Mouse (Mus musculus): Measurements from ENCODE around the gene Fbxo9. TPM values are rescaled to one million over a fixed set of nuclear protein-coding genes. Genes with fewer than 3 reads are reported as not detected.
"Not testable (repeated sequence)": the region's sequence is repeated elsewhere in the genome, so short reads cannot be mapped to it uniquely, and the experiment has no call there.

Gene Fbxo9
- polyA plus RNA-seq, 1 experiment: 20.3 TPM

DNA sequence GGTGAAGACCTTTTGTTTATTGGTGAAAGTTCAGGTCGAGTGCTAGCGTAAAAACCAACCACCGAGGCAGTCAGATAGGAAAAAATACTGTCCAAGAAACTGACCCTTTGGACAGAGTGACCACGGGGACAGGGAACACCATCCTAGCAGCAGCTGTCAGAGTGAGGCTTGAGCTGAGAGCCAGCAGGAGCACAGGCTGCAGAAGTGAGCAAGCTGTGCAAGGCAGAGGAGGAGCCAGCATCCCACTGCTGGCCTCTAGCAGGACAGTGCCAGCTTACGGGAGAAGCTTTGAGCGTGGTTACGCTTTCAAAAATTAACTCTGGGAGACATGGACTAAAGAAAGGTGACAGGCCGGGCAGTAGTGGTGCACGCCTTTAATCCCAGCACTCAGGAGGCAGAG is 21.1 kb downstream of the Fbxo9 start:
- Histone ChIP-seq H3K9me3 (ENCODE audit: control insufficient read depth, low read length) (no peaks in the 10 kb centered on the region), H3K4me1 (ENCODE audit: control insufficient read depth) (peaks cover 5% of the 10 kb centered on the region), H3K4me3 (replicated peaks) (no peak overlapping the region), H3K27me3 (ENCODE audit: control insufficient read depth) (no peaks in the 10 kb centered on the region), H3K36me3 (ENCODE audit: control insufficient read depth) (peaks cover 98% of the 10 kb centered on the region)
- no peak for TF ChIP-seq GATA1 (IDR thresholded peaks at IDR 0.05; ENCODE audit: low read length)
- TF ChIP-seq TAL1 (IDR thresholded peaks at IDR 0.05; ENCODE audit: low read length): no peak

GRCm38 (mm10) chr9:78085722-78086287 is 23.1 kb downstream of the Fbxo9 start:
- no peak overlapping the region for H3K4me3 ChIP-seq (replicated peaks)
- H3K27me3 ChIP-seq (ENCODE audit: control insufficient read depth): no peaks in the 10 kb centered on the region
- no peaks in the 10 kb centered on the region for H3K9me3 ChIP-seq (ENCODE audit: control insufficient read depth, low read length)
- peaks cover 96% of the 10 kb centered on the region for H3K36me3 ChIP-seq (ENCODE audit: control insufficient read depth)
- TF ChIP-seq TAL1 (IDR thresholded peaks at IDR 0.05; ENCODE audit: low read length) (no peak), GATA1 (IDR thresholded peaks at IDR 0.05; ENCODE audit: low read length) (no peak)
- H3K4me1 ChIP-seq (ENCODE audit: control insufficient read depth): peaks cover 4% of the 10 kb centered on the region

DNA sequence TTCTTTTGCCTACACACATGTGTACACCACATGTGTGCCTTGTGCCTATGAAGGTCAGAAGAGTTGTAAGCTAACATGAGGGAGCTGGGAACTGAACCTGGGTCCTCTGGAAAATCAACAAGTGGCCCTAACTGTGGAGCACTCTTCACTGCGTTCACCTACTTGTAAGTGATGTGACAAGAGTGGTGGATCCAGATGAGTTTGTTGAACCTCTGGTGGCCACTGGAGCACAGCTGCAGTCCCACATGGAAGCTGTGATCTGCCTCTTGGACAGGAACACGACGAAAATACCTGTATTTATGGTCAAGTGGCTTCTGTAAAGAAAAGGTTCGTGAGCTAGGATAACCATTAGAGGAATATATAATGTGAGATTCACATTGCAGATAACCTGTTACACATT is 24.5 kb downstream of the Fbxo9 start:
- peaks cover 96% of the 10 kb centered on the region for H3K36me3 ChIP-seq (ENCODE audit: control insufficient read depth)
- TF ChIP-seq TAL1 (IDR thresholded peaks at IDR 0.05; ENCODE audit: low read length) (no peak), GATA1 (IDR thresholded peaks at IDR 0.05; ENCODE audit: low read length) (no peak)

GRCm38 (mm10) chr9:78081835-78082234 is 27.0 kb downstream of the Fbxo9 start:
- H3K9me3 ChIP-seq (ENCODE audit: control insufficient read depth, low read length): no peaks in the 10 kb centered on the region
- H3K27me3 ChIP-seq (ENCODE audit: control insufficient read depth): no peaks in the 10 kb centered on the region
- peaks cover 80% of the 10 kb centered on the region for H3K36me3 ChIP-seq (ENCODE audit: control insufficient read depth)
- H3K4me1 ChIP-seq (ENCODE audit: control insufficient read depth): no peaks in the 10 kb centered on the region
- no peak overlapping the region for H3K4me3 ChIP-seq (replicated peaks)
- TF ChIP-seq GATA1 (IDR thresholded peaks at IDR 0.05; ENCODE audit: low read length) (no peak), TAL1 (IDR thresholded peaks at IDR 0.05; ENCODE audit: low read length) (no peak)

More for the DNA sequence above, 24.5 kb downstream of the Fbxo9 start:
- Histone ChIP-seq H3K4me1 (ENCODE audit: control insufficient read depth) (no peaks in the 10 kb centered on the region), H3K9me3 (ENCODE audit: control insufficient read depth, low read length) (no peaks in the 10 kb centered on the region), H3K27me3 (ENCODE audit: control insufficient read depth) (no peaks in the 10 kb centered on the region), H3K4me3 (replicated peaks) (no peak overlapping the region)

DNA sequence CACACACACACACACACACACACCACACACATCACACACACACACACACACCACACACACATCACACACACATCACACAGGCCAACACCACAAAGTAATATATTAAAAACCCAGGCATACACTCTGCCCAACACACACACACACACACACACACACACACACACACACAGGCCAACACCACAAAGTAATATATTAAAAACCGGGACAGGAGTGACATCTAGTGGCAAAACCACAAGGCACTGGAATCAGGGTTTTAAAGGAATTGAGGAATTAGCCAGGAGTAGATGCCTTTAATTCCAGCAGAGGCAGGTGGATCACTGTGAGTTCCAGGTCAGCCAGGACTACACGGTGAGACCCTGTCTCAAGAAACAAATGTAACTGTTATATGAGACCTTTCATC is 30.6 kb downstream of the Fbxo9 start:
- TF ChIP-seq GATA1 (IDR thresholded peaks at IDR 0.05; ENCODE audit: low read length): no peak
- TF ChIP-seq TAL1 (IDR thresholded peaks at IDR 0.05; ENCODE audit: low read length): no peak
- Histone ChIP-seq H3K9me3 (ENCODE audit: control insufficient read depth, low read length) (no peaks in the 10 kb centered on the region), H3K27me3 (ENCODE audit: control insufficient read depth) (no peaks in the 10 kb centered on the region), H3K4me1 (ENCODE audit: control insufficient read depth) (no peaks in the 10 kb centered on the region), H3K4me3 (replicated peaks) (no peak overlapping the region), H3K36me3 (ENCODE audit: control insufficient read depth) (peaks cover 44% of the 10 kb centered on the region)

DNA sequence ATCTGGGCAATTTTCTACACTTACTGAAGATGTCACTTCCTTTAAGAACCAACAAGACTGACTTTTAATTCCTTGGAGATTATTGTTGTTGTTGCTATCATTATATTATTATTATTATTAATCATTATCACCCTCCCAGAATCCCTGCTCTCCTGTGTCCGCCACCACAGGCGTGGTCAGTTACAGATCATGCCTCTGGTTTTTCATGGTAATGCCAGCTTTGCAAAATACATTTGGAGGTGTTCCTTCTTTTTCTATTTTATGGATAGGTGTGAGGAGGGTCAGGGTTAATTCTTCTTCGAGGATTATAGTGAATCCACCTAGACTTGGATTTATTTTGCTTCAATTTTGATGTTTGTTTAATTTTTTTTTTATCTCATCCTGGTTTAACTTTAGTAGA is 33.6 kb downstream of the Fbxo9 start:
- no peaks in the 10 kb centered on the region for H3K4me1 ChIP-seq (ENCODE audit: control insufficient read depth)

DNA sequence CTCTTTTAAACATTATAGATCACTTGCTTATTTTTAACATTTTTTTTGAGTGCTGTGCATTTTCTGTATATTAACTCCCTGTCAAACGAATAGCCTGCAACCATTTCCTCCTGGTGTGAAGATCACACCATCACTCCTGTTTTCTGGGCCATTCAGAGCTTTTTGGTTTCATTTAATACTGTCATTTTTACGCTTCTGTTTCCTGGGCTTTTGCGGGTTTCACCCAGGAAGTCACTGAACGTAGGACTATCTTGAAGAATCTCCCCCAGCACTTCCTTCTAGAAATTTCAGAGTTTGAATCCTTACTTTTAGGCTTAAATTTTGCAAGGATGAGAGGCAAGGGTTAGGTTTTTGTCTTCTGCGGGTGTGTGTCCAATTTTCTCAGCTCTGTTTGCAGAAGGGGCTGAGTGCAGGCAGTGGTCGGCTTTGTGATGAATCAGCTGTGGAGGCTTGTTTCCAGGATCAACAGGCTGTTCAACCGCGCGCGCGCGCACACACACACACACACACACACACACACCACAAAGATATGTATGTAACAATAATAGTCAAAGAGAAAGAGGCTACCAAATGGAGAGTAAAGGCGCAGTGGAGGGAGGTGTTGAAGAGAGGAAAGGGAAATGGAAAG is 35.0 kb downstream of the Fbxo9 start:
- Histone ChIP-seq H3K4me3 (replicated peaks) (no peak overlapping the region), H3K4me1 (ENCODE audit: control insufficient read depth) (no peaks in the 10 kb centered on the region), H3K36me3 (ENCODE audit: control insufficient read depth) (peaks cover 8% of the 10 kb centered on the region), H3K9me3 (ENCODE audit: control insufficient read depth, low read length) (no peaks in the 10 kb centered on the region), H3K27me3 (ENCODE audit: control insufficient read depth) (no peaks in the 10 kb centered on the region)
- no peak for TF ChIP-seq GATA1 (IDR thresholded peaks at IDR 0.05; ENCODE audit: low read length)
- TF ChIP-seq TAL1 (IDR thresholded peaks at IDR 0.05; ENCODE audit: low read length): no peak

More for the DNA sequence above, 33.6 kb downstream of the Fbxo9 start:
- Histone ChIP-seq H3K27me3 (ENCODE audit: control insufficient read depth) (no peaks in the 10 kb centered on the region), H3K36me3 (ENCODE audit: control insufficient read depth) (peaks cover 18% of the 10 kb centered on the region), H3K9me3 (ENCODE audit: control insufficient read depth, low read length) (no peaks in the 10 kb centered on the region), H3K4me3 (replicated peaks) (no peak overlapping the region)
- TF ChIP-seq GATA1 (IDR thresholded peaks at IDR 0.05; ENCODE audit: low read length): no peak
- TF ChIP-seq TAL1 (IDR thresholded peaks at IDR 0.05; ENCODE audit: low read length): no peak

- not testable (repeated sequence) for H3K9me3 ChIP-seq (ENCODE audit: control insufficient read depth, low read length); H3K4me1 ChIP-seq (ENCODE audit: control insufficient read depth); H3K27me3 ChIP-seq (ENCODE audit: control insufficient read depth); H3K4me3 ChIP-seq (replicated peaks); H3K36me3 ChIP-seq (ENCODE audit: control insufficient read depth)
Observed at GRCm38 (mm10) chr9:78073291-78073690, 35.6 kb downstream of the Fbxo9 start.

- Histone ChIP-seq H3K27me3 (ENCODE audit: control insufficient read depth) (no peaks in the 10 kb centered on the region), H3K4me3 (replicated peaks) (no peak overlapping the region), H3K36me3 (ENCODE audit: control insufficient read depth) (no peaks in the 10 kb centered on the region), H3K9me3 (ENCODE audit: control insufficient read depth, low read length) (no peaks in the 10 kb centered on the region), H3K4me1 (ENCODE audit: control insufficient read depth) (no peaks in the 10 kb centered on the region)
- TF ChIP-seq TAL1 (IDR thresholded peaks at IDR 0.05; ENCODE audit: low read length): no peak
- TF ChIP-seq GATA1 (IDR thresholded peaks at IDR 0.05; ENCODE audit: low read length): no peak
Observed at GRCm38 (mm10) chr9:78071626-78072025, 37.2 kb downstream of the Fbxo9 start.

- H3K27me3 ChIP-seq (ENCODE audit: control insufficient read depth): no peaks in the 10 kb centered on the region
- H3K9me3 ChIP-seq (ENCODE audit: control insufficient read depth, low read length): no peaks in the 10 kb centered on the region
- TF ChIP-seq GATA1 (IDR thresholded peaks at IDR 0.05; ENCODE audit: low read length): no peak
- TF ChIP-seq TAL1 (IDR thresholded peaks at IDR 0.05; ENCODE audit: low read length): no peak
- H3K4me3 ChIP-seq (replicated peaks): no peak overlapping the region
- H3K4me1 ChIP-seq (ENCODE audit: control insufficient read depth): no peaks in the 10 kb centered on the region
- no peaks in the 10 kb centered on the region for H3K36me3 ChIP-seq (ENCODE audit: control insufficient read depth)
Observed at GRCm38 (mm10) chr9:78070496-78070895, 38.4 kb downstream of the Fbxo9 start.

Data from erythroblast, embryonic 14.5 days (primary cell).